Mouse (Mus musculus): ENCODE data around the gene Tob2. TPM values are rescaled to one million over a fixed set of nuclear protein-coding genes. Genes with fewer than 3 reads are reported as not detected.

Tob2 gene
- polyA plus RNA-seq, 1 experiment from 2014 or later, result 12.9 TPM

- Histone ChIP-seq H3K27ac (ENCODE audit: low read depth, low read length) (no peak overlapping the region), H3K9ac (ENCODE audit: low read length) (no peak overlapping the region), H3K36me3 (ENCODE audit: control insufficient read depth, insufficient read depth, low read length) (peaks cover 6% of the 10 kb centered on the region), H3K4me1 (ENCODE audit: control insufficient read depth, insufficient read depth, low read length) (no peaks in the 10 kb centered on the region), H3K4me2 (no peak overlapping the region), H3K4me3 (ENCODE audit: low read depth, low read length) (no peak overlapping the region), H3K27me3 (ENCODE audit: control insufficient read depth, insufficient read depth, low read length) (no peaks in the 10 kb centered on the region), H3K9me3 (ENCODE audit: control insufficient read depth, low read length) (no peaks in the 10 kb centered on the region)
- peak; percentile 72 for DNase-seq (ENCODE audit: low spot score, missing footprints)
- ATAC-seq (ENCODE audit: low FRiP score), result no peak
- 86% methylated on average over 7 of the region's 7 CpGs for WGBS
Measured at GRCm38 (mm10) chr15:81828426-81829207, 30.0 kb downstream of the Tob2 start.

DNA sequence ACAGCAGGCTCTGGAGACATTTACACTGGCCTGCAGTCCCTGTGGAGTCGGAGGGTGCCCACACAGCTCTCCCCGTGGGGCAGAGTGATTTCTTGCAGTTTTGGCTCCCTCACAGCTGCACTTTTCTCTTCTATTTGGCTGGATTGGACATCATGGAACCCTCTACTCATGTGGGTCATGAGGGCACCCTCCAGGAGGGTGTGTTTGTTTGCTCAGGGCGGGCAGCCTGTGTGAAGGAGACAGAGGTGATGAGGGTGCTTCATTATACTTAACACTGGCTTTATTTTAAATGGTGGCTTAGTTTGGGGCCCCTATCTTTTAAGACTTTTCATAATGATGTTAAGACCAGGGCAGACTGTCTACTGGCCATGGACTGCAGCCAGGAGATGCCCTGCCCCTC, 33.8 kb downstream of the Tob2 start:
- H3K27me3 ChIP-seq (ENCODE audit: control insufficient read depth, insufficient read depth, low read length), result no peaks in the 10 kb centered on the region
- H3K4me2 ChIP-seq, result no peak overlapping the region
- H3K4me1 ChIP-seq (ENCODE audit: control insufficient read depth, insufficient read depth, low read length), result no peaks in the 10 kb centered on the region
- H3K9me3 ChIP-seq (ENCODE audit: control insufficient read depth, low read length), result no peaks in the 10 kb centered on the region
- no peak overlapping the region for H3K4me3 ChIP-seq (ENCODE audit: low read depth, low read length)
- ATAC-seq (ENCODE audit: low FRiP score) (no peak), DNase-seq (ENCODE audit: low spot score, missing footprints) (peak; percentile 21)
- WGBS, result 78% methylated on average over 3 of the region's 3 CpGs
- H3K36me3 ChIP-seq (ENCODE audit: control insufficient read depth, insufficient read depth, low read length), result peaks cover 11% of the 10 kb centered on the region
- H3K9ac ChIP-seq (ENCODE audit: low read length), result no peak overlapping the region
- no peak overlapping the region for H3K27ac ChIP-seq (ENCODE audit: low read depth, low read length)

DNA sequence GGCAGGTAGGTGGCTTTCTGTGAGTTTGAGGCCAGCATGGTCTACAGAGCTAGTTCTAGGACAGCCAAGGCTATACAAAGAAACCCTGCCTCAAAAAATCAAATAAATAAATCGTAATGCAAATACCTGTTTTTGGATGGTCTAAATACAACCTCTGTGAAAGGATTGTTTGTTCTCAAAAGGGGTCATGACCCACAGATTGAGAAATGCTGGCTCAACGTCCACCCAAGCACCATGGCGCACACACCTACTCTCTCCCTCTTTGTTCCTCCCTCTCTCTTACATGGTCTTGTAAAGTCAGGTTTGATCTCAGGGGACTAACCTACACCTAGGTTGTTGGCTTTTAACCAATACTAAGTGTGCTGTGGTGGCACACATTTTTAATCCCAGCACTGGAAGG, 36.0 kb downstream of the Tob2 start:
- peaks cover 11% of the 10 kb centered on the region for H3K36me3 ChIP-seq (ENCODE audit: control insufficient read depth, insufficient read depth, low read length)
- no peak overlapping the region for H3K9ac ChIP-seq (ENCODE audit: low read length)
- H3K27ac ChIP-seq (ENCODE audit: low read depth, low read length), result no peak overlapping the region
- H3K4me1 ChIP-seq (ENCODE audit: control insufficient read depth, insufficient read depth, low read length), result no peaks in the 10 kb centered on the region
- no peak overlapping the region for H3K4me2 ChIP-seq
- no peaks in the 10 kb centered on the region for H3K9me3 ChIP-seq (ENCODE audit: control insufficient read depth, low read length)
- WGBS, result 84% methylated on average over 3 of the region's 3 CpGs
- no peak for ATAC-seq (ENCODE audit: low FRiP score)
- H3K27me3 ChIP-seq (ENCODE audit: control insufficient read depth, insufficient read depth, low read length), result no peaks in the 10 kb centered on the region
- no peak overlapping the region for H3K4me3 ChIP-seq (ENCODE audit: low read depth, low read length)
- DNase-seq (ENCODE audit: low spot score, missing footprints), result peak; percentile 21

DNA sequence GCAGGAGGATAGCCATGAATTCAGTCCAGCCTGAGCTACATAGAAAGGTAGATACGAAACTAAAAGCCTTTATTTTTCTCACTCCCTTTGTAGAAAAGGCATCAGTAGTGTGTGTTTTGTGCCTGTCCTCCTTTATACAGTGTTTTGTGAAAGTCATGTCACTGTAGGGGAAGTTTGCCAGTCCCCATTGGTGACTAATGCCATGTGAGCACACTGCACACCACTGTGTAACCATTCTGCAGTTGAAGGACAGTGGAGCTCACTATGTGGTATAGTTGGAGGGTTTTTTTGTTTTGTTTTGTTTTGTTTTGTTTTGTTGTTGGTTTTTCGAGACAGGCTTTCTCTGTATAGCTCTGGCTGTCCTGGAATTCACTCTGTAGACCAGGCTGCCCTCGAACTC, 40.2 kb downstream of the Tob2 start:
- no peak for ATAC-seq (ENCODE audit: low FRiP score)
- H3K4me3 ChIP-seq (ENCODE audit: low read depth, low read length), result no peak overlapping the region
- 87% methylated on average over 3 of the region's 3 CpGs for WGBS
- DNase-seq (ENCODE audit: low spot score, missing footprints), result no peak
- peaks cover 9% of the 10 kb centered on the region for H3K36me3 ChIP-seq (ENCODE audit: control insufficient read depth, insufficient read depth, low read length)
- no peaks in the 10 kb centered on the region for H3K9me3 ChIP-seq (ENCODE audit: control insufficient read depth, low read length)
- H3K4me2 ChIP-seq, result no peak overlapping the region
- H3K4me1 ChIP-seq (ENCODE audit: control insufficient read depth, insufficient read depth, low read length), result peaks cover 3% of the 10 kb centered on the region; the same call in 1 of the 2 replicates
- H3K27ac ChIP-seq (ENCODE audit: low read depth, low read length), result no peak overlapping the region
- no peaks in the 10 kb centered on the region for H3K27me3 ChIP-seq (ENCODE audit: control insufficient read depth, insufficient read depth, low read length)
- no peak overlapping the region for H3K9ac ChIP-seq (ENCODE audit: low read length)

- no peak overlapping the region for H3K27ac ChIP-seq (ENCODE audit: low read depth, low read length)
- H3K9me3 ChIP-seq (ENCODE audit: control insufficient read depth, low read length), result no peaks in the 10 kb centered on the region
- no peak for ATAC-seq (ENCODE audit: low FRiP score)
- no peaks in the 10 kb centered on the region for H3K27me3 ChIP-seq (ENCODE audit: control insufficient read depth, insufficient read depth, low read length)
- H3K4me1 ChIP-seq (ENCODE audit: control insufficient read depth, insufficient read depth, low read length), result peaks cover 20% of the 10 kb centered on the region
- no peak overlapping the region for H3K4me2 ChIP-seq
- no peak overlapping the region for H3K9ac ChIP-seq (ENCODE audit: low read length)
- DNase-seq (ENCODE audit: low spot score, missing footprints), result peak; percentile 19
- H3K4me3 ChIP-seq (ENCODE audit: low read depth, low read length), result no peak overlapping the region
- 90% methylated on average over 12 of the region's 12 CpGs for WGBS
- peaks cover 5% of the 10 kb centered on the region; the same call in 1 of the 2 replicates for H3K36me3 ChIP-seq (ENCODE audit: control insufficient read depth, insufficient read depth, low read length)
Measured at GRCm38 (mm10) chr15:81814716-81815370, 43.8 kb downstream of the Tob2 start.

DNA sequence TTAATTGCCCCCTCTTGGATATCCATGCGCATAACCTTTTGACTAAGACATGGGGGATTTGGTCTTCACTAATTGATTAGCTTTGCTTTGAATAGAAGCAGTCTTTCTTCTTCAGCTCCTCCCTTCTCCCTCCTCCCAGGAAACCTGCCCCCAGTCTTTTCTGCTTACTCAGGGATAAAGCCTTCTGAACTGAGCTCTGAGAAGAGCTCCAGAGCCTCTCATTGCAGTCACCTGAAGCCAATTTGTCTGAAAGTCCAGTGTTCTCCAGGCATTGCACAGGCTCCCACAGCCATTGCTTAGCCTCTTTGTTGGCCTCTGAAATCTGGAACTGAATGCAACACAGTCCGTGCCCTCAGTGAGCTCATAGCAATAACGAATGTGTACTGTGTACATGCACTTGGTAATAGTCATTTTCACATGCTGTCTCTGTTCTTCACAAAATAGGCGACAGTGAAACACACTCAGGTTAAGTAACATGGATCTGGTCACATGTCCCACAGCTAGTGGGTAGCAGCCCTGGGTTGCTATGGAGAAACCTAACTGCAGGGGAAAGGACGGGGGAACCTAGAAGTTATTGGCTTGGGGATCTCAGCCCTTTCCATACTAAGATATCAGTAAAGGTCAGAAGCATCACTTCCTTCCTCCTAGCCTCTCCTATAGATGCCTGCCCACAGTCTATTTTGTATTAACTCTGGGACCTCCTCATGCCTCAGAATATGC, 44.5 kb downstream of the Tob2 start:
- peaks cover 23% of the 10 kb centered on the region for H3K4me1 ChIP-seq (ENCODE audit: control insufficient read depth, insufficient read depth, low read length)
- ATAC-seq (ENCODE audit: low FRiP score) (no peak), DNase-seq (ENCODE audit: low spot score, missing footprints) (peak; percentile 65)
- no peak overlapping the region for H3K4me2 ChIP-seq
- no peak overlapping the region for H3K27ac ChIP-seq (ENCODE audit: low read depth, low read length)
- peaks cover 5% of the 10 kb centered on the region; the same call in 1 of the 2 replicates for H3K36me3 ChIP-seq (ENCODE audit: control insufficient read depth, insufficient read depth, low read length)
- no peak overlapping the region for H3K9ac ChIP-seq (ENCODE audit: low read length)
- no peaks in the 10 kb centered on the region for H3K9me3 ChIP-seq (ENCODE audit: control insufficient read depth, low read length)
- H3K27me3 ChIP-seq (ENCODE audit: control insufficient read depth, insufficient read depth, low read length), result no peaks in the 10 kb centered on the region
- H3K4me3 ChIP-seq (ENCODE audit: low read depth, low read length), result no peak overlapping the region
- 68% methylated on average over 5 of the region's 5 CpGs for WGBS

- Histone ChIP-seq H3K27me3 (ENCODE audit: control insufficient read depth, insufficient read depth, low read length) (no peaks in the 10 kb centered on the region), H3K4me3 (ENCODE audit: low read depth, low read length) (no peak overlapping the region; the same call in 1 of the 2 replicates), H3K4me1 (ENCODE audit: control insufficient read depth, insufficient read depth, low read length) (peaks cover 23% of the 10 kb centered on the region), H3K9me3 (ENCODE audit: control insufficient read depth, low read length) (no peaks in the 10 kb centered on the region), H3K4me2 (peak overlapping the region; percentile 90), H3K36me3 (ENCODE audit: control insufficient read depth, insufficient read depth, low read length) (peaks cover 5% of the 10 kb centered on the region; the same call in 1 of the 2 replicates), H3K9ac (ENCODE audit: low read length) (peak overlapping the region; percentile 79), H3K27ac (ENCODE audit: low read depth, low read length) (no peak overlapping the region)
- ATAC-seq (ENCODE audit: low FRiP score) (no peak), DNase-seq (ENCODE audit: low spot score, missing footprints) (peak; percentile 73)
- 81% methylated on average over 7 of the region's 7 CpGs for WGBS
Measured at GRCm38 (mm10) chr15:81812696-81813631, 45.6 kb downstream of the Tob2 start.

- H3K9me3 ChIP-seq (ENCODE audit: control insufficient read depth, low read length), result no peaks in the 10 kb centered on the region
- ATAC-seq (ENCODE audit: low FRiP score) (no peak), DNase-seq (ENCODE audit: low spot score, missing footprints) (peak; percentile 87)
- peaks cover 5% of the 10 kb centered on the region; the same call in 1 of the 2 replicates for H3K36me3 ChIP-seq (ENCODE audit: control insufficient read depth, insufficient read depth, low read length)
- peaks cover 23% of the 10 kb centered on the region for H3K4me1 ChIP-seq (ENCODE audit: control insufficient read depth, insufficient read depth, low read length)
- H3K4me3 ChIP-seq (ENCODE audit: low read depth, low read length), result peak overlapping the region; percentile 73
- peak overlapping the region; percentile 90 for H3K4me2 ChIP-seq
- H3K27ac ChIP-seq (ENCODE audit: low read depth, low read length), result no peak overlapping the region
- WGBS, result 37% methylated on average over 3 of the region's 3 CpGs
- H3K27me3 ChIP-seq (ENCODE audit: control insufficient read depth, insufficient read depth, low read length), result no peaks in the 10 kb centered on the region
- H3K9ac ChIP-seq (ENCODE audit: low read length), result peak overlapping the region; percentile 79
Measured at GRCm38 (mm10) chr15:81812287-81812686, 46.3 kb downstream of the Tob2 start.
